Mouse (Mus musculus): ENCODE results near the gene Tbck.

Tbck gene

DNA sequence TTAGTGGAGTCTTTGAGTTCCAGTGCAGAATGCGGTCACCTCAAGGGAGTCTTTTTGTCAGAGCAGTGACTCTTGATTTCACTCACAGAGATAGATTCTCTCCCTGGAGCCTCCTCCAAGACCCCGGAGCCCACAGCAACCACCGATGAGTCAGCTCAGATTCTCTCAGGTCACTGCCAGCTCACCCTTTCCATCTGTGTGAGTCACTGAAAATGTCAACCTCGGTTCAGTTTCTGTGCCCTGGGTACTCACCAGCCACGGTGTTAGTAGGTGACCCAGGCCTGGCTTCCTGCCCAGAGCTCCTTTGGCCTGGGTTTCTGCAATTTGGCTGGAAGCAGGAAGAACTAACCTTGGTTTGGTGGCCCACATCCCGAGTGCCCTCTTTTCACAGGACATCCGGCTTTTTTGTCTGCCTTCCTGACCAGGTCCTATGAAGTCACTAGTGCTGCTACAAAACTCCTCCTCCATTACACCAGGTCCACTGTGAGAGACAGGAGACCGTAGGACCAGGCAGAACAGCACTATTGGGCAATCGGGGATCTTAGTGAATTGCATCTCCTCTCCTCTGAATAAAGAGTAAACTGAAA lies 187.5 kb downstream of the Tbck start:
- no peak for DNase-seq (ENCODE audit: low spot score)

- no peak for DNase-seq (ENCODE audit: low spot score)
Observed at GRCm38 (mm10) chr3:132873251-132873650, 189.3 kb downstream of the Tbck start.

GRCm38 (mm10) chr3:132876011-132876708 lies 192.2 kb downstream of the Tbck start:
- no peak for DNase-seq (ENCODE audit: low spot score)

- no peak for DNase-seq (ENCODE audit: low spot score)
Observed at GRCm38 (mm10) chr3:132876933-132877676, 193.2 kb downstream of the Tbck start.

DNA sequence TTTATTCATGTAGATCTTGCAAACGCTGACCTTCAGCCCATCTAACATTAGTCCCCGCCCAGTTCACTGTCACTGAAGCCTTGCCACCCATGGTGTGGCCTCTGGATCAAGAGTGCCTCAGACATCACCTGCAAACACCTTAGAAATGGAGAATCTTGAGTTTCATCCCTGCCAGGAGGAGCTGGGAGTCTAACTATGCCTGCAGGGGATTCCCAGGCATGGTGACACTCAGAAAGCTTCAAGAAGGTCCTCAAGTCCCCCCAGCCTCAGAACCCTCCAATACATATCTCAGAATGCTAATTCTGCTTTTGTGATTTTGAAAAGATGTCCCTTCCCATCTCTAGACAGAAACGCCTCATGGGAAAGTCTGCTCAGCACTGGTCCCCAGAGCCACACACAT lies 196.4 kb downstream of the Tbck start:
- DNase-seq (ENCODE audit: low spot score): no peak

GRCm38 (mm10) chr3:132880826-132881225 lies 196.9 kb downstream of the Tbck start:
- DNase-seq (ENCODE audit: low spot score): no peak

DNA sequence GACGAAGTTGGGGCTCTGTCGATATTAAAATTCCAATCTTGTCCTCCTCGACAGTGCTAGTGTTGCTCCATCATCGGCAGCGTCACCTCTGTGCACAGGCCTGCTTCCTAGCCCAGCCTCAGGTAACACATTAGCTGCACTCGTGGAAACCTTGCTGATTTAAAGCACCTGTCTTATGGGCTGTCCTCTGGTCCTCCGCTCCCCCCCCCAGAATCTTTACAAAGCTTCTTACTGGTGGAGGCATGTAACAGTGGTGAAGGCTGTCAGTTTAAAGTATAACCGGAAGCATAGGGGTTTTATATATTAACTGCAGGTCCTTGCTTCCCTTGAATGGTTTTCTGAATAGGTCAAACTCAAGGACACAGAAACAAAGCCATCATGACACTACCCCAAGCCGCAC lies 199.3 kb downstream of the Tbck start:
- DNase-seq (ENCODE audit: low spot score): no peak

GRCm38 (mm10) chr3:132884459-132884858 lies 200.5 kb downstream of the Tbck start:
- no peak for DNase-seq (ENCODE audit: low spot score)

DNA sequence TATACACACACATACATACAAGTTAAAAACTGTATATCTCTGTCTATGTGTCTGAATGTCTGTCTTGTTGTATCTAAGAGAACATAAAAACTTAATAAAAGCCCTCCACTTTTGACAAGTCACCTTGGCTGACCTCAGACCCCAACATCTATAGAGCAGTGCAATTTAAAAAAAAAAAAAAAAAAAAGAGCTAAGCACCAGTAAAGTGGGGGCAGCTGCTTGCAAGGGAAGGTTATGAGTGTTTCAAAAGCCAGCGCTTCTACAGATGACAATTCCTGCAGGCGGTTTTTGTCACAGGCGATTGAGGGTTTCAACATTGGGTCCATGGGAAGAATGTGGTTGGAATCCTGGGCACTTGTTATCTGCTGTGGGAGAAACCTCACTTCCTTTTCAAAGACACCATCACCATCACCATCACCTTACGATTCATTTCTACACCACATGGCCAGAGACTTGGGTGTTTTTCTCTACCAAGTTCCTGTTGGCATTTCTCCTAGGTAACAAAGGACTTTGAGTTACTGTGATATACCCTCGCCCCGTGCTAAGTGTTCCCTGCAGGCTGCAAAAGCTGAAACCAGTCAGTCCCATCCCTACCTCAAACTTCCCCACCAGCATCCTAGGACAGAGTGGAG lies 202.6 kb downstream of the Tbck start:
- no peak for DNase-seq (ENCODE audit: low spot score)

- DNase-seq (ENCODE audit: low spot score): no peak
Observed at GRCm38 (mm10) chr3:132887074-132887848, 203.3 kb downstream of the Tbck start.
